Mouse (Mus musculus) retina, postnatal 7 days (tissue): Measurements from ENCODE around the gene Rapgef3.

Source experiments
- DNase-seq: peaks from one replicate; pipeline ENCODE4 v3.0.0-alpha.2; 2012; ENCODE audit warnings: low read depth, low spot score

The Rapgef3 gene

DNA sequence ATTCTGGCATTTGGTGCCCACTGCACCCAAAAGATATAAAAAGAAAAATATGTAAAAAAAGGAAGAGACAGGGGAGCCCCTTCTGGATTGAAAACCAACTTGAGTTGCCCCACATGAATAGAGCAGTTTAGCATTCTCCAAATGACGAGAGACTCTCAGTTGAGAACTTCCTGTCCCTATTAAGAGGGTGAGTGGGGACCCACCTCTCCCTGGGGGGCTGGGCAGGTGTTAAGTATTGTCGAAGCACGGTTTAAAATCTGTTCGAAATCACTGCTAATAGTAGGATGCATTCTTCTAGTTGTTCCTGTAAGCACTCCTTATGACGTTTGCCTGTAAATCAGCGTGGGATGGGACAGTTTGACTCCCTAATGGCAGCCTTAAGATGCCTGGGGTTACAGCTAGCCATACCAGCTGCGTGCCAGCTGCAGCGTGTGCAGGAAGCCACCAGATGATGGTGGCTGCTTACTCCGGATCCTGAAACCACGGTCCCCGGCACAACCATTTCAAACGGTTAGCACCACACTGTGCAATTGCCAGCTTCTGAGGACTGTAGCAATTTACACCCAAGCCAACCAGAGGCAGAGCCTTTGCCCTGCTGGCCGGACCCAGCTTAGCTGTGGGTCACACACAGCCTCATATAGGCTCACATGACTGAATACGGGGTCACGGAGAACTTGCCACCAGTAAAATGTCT is 46.6 kb downstream of the Rapgef3 start:
- DNase-seq = no peak

DNA sequence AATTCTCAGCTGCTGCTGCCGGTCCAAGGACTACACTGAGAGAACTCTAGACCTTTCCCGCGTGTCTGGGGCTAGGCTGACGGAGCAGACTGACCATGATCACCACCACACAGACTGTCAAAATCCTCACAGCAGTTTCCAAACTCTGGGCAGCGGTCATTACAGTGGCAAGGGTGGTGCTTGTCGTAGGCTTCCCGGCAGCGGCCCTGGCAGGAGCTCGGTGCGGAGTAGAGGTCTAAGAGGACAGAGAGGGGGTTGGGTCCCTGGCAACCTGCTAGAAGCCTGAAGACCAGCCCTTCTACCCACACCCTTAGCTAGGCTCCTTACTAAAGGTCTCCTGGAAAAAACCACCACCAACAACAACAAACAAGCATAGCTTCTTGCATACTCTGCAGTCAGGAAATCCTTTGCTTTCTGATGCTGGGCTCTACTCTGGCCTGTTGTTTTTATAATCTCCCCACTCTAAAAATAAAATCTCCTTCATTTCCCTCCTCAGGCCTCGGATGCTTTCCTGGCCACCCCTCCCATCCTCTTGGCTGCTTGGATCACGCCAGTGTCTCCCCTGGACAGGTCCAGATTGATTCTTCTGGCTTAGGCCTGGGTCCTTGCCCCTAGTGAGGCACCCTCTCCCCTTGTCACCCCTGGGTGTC is 47.6 kb downstream of the Rapgef3 start:
- no peak for DNase-seq

DNA sequence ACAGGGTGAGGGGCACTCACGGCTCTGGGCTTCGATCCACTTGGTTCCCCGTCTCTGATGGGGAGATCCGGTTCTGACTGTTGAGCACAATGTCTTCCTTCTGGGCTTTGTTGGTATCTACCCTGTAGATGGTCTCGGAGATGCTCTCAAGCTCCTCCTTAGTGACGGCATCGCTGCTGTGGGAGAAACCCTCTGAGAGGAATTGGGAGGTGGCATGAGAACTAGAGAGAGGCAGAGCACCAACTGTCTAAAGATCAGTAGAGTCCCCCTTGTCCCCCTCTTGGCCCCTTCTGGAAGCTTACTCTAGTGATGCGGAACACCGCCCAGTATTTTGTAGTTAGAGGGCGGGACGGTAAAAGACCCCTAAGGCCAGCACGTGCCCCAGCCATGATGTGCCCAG is 48.3 kb downstream of the Rapgef3 start:
- no peak for DNase-seq

DNA sequence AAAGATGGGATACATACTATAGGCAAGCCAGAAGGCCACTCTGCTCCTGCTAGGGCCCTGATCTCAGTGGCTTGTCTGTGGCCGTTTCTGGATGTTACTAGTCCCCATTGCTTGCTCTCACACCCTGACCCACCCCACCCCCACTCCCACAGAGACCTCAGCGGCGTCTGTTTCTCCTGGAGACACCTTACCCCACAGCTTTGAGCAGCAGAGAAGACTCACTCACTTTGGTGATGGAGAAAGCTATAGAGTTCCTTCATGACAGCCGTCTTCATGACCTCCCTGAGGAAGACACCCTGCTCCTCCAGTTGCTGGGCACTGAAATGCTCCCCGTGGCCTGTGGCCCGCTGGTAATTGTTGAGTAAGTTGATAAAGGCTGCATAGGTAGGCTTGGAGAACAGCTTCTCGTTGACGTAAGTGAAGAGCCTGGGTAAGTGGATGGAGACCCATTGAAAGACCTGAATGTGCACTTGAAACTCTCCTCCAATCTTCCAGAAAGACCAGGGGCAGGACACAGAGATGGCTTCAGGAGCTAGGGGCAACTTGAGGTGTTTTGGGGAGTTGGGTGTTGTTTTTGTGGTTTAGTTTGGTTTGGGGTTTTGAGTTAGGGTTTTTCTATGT is 49.1 kb downstream of the Rapgef3 start:
- DNase-seq = no peak

DNA sequence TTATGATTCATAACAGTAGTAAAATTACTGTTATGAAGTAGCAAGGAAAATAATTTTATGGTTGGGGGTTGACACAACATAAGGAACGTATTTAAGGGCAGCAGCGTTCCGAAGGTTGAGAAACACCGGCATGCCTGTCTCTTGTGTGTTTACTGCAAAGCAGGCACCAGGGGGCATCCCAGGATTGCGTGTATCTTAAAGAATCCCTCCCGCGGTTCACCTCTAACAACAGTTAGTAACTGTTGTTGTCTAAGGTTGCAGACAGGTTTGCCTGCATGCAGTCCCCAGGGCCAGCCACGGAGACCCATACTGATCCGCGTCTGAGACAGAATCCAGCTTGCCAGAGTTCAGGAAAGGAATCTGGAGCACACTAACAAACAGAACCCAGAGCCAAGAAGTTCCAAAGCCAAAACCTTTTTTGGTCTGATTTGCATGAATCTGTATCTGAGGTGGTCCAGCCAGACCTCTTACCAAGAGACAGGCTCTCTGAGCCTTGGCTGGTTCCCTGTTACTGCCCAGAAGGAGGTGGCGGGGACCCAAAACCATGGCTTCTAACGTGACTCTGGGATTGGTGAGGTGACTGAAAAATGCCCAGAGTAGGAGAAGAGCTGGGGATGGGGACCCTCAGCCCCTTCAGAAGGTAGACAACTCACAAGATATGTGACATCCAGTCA is 49.8 kb downstream of the Rapgef3 start:
- peak; percentile 46 for DNase-seq

DNA sequence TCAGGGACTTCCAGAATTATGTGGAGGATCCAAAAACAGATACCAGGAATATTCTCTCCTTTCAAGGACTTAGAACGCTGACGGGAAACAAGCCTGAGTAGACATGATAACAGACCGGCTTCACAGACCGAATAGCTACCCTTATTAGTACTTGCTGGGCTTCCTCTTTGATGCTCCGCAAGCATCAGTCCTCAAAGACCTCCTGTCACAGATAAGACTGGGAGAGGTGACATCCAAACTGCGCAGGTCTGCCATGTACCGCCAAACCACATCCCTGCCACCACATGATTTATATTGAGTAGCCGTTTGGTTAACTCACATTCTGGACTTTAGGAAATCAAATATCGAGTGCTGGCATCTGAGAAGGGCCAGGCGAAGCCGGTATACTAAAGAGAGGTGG is 51.0 kb downstream of the Rapgef3 start:
- DNase-seq = no peak

DNA sequence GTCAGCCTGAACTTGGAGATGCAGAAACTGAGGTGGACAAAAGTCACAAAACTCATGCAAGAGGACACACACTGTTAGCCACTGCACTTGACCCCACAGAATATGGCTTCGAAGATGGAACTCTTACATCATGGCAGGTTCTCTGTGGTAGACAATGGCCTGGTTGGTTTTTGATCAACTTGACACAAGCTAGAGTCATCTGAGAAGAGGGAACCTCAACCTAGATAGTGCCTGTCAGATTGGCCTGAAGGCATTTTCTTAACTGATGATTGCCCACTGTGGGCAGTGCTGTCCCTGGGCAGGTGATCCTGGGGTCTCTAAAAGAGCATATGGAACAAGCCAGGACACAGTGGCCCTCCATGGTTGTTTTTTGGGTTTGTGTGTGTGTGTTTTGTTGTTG is 52.0 kb downstream of the Rapgef3 start:
- DNase-seq = no peak

DNA sequence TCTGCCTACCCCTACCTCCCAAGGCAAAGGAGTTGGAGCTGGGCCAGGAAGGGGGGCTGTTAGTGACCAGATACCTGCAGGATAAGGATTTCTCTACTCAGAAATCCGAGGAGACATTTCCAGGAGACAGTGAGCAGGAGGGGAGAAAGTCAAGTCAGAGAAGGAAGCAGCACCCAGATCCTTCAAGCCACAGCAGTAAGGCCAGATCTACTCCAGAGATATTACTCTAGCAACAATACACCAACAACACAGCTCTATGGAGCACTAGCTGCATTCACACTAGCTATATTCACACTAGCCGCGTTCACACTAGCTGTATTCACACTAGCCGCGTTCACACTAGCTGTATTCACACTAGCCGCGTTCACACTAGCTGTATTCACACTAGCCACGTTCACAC is 52.7 kb downstream of the Rapgef3 start:
- DNase-seq = no peak

DNA sequence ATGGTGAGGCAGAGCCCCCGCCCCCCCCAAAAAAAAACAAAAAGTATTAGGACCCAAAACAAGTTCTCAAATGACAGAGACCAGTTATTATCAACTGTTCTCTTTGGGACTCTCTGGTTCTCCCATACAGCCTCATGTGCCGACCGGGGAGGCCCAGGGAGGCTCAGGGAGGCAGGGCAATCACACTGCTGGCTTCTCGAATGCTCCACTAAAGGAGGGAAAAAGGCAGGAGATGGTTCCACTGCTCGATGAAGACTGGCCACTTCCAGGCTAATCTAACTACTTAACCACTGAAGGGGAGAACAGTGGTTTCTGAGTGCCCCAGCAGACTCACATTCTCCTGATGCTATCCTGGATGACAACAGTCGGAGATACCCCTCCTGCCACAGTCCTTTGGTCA is 55.2 kb downstream of the Rapgef3 start:
- DNase-seq = no peak

DNA sequence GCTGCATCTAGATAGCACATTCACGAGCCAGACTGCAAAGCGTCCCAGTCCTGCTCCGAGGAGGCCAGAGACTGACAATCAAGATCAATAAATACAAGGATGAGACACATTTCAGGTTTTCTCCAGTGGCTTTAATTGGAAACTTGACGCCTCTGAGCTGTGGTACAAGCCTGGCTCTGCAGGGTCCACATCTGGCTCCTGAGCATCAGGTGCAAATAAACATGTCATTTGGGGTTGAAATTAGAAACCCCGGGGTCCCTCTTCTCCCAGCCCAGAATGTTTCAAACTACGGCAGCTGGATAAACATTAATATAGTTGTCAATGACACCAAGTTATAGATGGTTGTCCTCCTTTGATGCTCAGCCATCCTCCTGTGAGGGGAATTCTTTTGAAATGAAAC is 56.9 kb downstream of the Rapgef3 start:
- DNase-seq = no peak

DNA sequence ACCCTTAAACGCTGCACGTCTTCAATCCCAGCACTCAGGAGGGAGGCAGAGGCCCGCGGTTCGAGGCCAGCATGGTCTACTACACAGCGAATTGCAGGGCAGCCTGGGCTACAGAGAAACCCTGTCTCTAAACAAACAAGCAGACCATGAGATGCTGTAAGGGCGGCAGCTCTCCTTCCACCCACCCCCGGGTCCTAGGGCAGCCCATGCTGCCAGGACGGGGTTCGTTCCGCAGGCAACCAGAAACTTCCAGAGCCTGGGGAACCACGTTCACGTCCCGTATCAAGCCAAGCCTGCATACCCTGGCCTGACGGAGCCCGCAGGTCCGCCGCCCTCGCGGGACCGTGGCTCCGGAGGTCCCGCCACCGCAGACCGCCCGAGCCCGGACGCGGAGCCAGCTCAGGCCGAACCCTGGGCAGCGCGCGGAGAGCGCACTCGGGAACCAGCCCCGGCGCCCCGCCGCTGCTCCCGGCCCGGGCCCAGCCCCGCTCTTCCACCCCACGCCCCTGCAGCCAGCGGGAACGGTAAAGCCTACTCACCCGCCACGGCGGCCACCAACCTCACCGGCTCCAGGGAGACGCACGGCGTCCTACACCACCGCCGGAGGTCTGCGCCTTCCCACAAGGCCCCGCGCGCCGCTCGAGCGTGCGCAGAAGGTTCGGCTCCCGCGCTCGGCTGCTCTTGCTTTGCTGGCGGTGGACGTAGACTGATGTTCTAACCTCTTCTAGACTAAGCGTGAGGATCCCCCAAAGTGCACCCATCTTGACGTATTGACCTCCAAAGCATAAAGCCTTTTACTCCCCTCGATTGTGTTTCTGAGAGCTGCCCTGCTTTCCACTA is 62.3 kb downstream of the Rapgef3 start, which contains the start of gene Rpap3:
Gene Rpap3 (minus strand): TSS at position 615 of the 840 bp plus-strand sequence.
- DNase-seq = peak; percentile 64

DNA sequence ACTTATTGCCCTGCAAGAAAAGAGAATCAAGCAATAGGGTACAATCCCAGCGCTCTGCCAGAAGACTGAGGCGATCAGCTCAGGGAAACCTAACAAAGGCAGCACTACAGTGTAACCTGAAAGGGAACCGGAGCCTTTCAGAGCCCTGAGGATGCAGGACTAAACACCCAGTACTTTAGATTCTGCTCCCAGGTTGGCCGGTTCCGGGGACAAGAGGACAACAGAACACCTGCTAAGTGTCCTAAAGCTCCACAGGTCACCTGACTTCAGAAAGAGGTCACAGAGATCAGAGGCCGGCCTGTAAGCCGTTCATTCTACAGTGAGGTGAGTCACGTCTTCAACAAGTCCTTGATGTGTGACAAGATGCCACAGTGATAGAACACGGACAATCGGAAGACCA is 71.2 kb downstream of the Rapgef3 start:
- DNase-seq = no peak
